Mouse (Mus musculus) cerebellum, adult 11-12 months (tissue): ENCODE data around the gene Chuk.
"Not testable (repeated sequence)": the region's sequence is repeated elsewhere in the genome, so short reads cannot be mapped to it uniquely, and the experiment has no call there.

ENCODE experiments used
- DNase-seq: peaks from one replicate; pipeline ENCODE4 v3.0.0; 2022

Chuk gene

DNA sequence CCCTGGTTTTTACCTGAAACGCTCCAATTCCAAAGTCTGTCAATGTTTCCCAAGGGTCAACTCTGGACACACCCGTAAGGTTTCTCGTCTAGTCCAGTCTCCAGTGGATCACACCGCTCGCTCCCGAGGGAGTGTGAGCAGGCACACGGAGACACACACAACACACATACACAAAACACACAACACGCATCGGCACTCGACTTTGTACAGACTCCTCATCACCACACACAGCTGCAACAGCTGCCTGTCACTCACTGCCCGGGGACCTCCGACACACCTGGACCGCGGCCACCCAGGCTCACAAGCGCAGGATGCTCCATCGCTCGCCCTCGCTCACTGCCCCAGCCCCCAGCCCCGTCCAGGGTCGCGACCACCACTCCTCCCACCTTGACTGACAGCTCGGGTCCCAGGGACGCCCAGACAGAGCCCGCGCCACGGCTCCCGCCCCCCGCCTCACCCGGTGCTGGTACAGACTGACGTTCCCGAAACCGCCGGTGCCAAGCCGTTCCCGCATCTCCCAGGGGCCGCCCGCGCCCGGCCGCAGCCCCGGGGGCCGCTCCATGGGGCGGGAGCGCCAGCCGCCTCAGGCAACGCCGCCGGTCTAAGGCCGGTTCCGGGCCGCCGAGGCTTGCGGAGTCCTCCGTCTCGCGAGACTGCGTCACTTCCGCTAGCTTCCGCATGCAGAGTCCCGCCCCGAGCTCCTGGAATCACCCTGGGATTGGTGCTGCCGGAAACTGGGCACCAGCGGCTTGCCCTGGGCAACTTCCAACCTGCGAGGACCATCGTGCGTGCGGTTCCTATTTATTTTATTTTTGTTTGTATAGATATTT, at the start of gene Chuk:
TSS of gene Chuk (minus strand) at position 650 of the 830 bp plus-strand sequence.
- DNase-seq = peak; percentile 93

DNA sequence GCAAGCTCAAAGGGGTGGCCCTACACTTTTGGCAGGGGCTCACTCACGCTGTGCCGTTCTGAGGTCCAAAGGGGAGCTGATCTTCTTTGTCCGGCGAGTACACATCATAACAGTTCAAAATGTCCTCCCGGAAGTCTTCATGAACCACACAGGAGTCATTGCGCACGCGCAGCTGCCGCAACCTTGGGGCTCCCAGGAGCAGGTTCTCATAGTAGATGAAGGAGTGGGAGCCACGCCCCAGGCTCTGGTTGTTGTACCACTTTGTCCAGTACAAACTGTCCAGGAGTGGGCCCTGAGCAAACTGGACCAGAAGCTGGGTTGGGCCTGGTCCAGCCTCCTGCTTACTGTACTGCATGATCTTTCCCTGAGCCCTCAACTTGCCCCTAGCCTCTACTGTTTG, 49.7 kb upstream of the Chuk start:
- DNase-seq = no peak

DNA sequence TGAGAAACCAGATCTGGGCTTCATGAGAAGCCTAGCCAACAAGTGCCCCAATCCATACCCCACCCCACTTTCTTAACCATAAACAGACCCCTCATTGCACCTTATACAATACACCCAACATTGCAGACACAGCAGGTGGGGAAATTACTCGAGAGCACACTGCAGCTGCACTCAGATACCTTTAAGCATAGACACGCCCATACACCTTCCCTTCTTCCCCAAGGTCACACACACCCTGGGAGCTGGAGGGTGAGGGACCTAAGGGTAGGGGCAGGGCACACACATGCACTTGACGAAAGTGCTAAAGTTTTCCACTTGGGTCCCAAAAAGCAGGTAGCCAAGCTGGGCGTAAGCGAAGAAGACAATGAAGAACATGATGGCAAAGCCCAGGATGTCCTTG, 46.5 kb upstream of the Chuk start:
- DNase-seq = no peak

DNA sequence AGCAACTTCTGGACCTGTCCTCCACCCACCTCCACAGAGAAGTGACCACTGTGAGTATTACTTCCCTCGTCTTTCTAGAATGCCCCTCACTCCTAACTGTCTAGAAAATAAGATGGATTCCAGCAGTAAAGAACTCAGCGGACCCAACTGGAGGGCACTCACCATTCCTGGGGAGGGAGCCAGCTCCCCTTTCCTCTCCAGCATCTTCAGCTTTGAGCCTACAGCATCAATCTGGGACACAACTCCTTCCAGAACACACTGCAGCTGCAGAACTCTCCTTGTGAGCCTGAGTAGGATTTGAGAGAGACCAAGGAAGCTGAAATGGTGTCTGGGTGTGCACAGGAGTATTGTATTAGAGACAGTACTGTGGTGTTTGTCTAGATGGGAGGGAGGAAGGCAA, 41.7 kb upstream of the Chuk start:
- DNase-seq = no peak

DNA sequence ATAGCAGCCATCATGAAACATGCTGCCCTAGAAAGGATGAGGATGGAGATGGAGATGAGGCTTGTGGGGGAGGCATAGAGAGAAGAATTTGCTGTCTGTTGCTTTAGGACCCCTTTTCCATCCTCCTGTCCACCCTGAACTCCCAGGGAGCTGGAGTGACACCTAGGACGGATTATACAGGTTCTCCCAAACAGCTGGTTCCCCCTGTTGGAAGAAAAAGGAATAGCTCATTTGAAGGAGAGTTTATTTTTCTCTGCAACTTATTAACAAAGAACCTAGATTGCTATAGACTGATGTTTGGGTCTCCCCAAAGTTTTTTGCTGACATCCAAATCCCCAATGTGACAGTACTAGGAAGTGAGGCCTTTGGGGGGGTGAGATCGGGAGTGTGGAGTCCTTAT, 41.1 kb upstream of the Chuk start:
- DNase-seq = no peak

DNA sequence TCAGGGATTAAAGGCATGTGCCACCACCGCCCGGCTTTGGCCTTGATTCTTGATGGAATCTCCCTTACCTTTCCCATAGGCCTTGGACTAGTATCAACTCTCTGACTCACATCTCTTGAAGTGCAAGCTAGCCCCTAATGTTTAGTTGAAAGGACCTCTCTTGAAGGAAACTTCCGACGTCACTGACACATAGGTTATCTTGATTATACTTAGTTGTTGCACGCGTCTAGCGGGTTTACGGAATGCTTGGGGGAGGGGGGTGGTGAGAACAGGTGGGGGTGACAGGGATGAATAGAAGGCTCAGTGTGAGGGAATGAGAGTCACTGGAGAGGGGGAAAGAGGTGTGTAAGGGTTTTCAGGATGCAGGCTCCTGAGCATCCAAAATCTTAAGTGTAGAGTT, 39.7 kb upstream of the Chuk start:
- no peak for DNase-seq

DNA sequence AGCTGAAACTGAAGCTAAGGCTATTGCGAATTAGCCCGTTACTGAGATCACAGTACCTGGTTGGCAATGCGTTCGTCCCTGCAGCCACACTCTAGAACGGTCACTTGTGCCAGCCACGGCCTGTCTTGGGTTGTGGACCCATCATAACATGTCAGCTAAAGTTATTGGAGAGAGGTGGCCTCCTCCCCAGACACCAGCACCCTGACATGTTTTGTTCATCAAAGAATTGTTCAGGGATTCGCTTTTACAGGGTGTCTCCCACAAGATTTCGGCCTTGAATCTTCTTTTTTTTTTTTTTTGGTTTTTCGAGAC, 39.2 kb upstream of the Chuk start:
- DNase-seq = no peak

DNA sequence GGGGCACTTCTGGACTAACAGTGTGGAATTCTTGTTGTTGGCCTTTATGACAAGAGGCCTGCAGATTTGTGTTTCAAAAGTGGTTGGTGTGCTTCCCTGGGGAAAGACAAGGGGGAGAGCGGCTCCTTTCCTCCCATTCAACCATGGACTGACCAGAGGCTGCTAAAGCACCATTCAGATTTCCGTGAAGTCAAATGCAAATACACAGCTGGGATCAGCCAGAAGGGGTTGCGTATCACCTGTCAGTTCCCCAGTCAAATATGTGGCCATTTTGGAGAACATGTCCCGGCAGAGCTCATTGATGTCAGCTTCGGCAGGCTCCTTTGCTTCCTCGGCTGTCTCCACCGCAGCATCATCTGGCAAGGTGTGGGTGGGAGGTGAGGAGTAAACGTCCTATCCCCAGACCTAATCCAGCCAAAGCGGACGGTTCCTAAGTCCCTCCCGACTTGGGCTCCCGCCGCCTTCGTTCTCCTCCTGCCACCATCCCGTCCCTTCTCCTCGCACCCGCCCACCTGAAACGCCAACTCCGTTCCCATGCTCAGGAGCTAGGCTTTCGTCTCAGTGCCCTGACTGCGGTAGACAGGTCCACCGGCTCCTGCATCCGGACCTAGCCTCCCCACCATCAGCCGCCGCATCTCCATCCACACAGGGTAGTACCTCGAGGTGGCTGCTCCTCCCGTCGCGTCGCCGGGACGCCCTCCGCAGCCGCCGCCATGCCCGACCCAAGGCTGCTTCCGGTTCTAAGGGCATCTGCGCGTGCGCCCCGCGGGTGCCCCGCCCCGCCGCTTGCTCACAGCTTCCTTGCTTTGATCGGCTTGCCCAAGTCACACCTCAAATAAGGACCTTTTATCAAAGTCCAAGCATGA, 38.7 kb upstream of the Chuk start, which contains the start of gene Bloc1s2:
TSS of gene Bloc1s2 (minus strand) at position 745 of the 866 bp plus-strand sequence.
- peak; percentile 89 for DNase-seq

DNA sequence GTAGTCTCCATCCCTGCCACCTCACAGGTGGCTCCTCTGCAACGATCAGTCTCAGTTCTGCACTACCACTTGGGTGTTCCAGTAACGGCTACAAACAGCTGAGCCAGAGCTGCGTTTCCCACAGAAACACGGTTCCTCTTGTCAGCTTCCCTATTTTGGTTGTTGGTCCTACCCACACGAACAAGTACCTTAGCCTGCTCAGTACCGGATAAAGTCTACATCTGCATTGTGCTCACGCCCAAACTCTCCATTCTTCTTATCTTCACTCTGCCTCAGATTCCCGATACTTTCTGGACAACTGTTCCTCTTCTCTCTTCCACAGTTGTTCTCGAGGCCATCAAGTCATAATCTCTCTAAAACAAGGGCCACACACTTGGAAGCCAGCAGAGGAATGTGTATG, 37.1 kb upstream of the Chuk start:
- no peak for DNase-seq

DNA sequence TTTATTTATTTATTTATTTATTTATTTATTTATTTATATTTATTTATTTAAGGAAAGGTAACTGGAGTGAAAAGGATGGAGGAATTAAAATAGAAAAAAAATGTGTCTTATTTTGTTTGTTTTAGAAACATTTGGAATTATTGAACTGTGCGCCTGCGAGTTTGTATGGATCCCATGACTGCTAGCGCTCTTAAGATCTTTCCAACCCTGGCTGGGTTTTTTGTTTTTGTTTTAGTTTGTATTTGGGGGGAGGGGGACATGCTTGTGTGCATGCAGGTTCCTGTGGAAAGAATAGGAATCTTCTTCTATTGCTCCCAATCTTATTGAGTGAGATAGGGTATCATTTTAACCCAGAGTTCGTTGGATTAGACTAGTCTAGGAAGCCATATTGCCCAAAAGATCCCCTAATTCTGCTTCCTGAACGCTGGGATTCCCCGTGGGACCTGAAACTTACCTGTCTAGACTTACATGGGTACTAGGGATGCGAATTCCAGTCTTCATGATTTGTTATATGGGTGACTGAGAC, 28.7 kb upstream of the Chuk start:
- no peak for DNase-seq

DNA sequence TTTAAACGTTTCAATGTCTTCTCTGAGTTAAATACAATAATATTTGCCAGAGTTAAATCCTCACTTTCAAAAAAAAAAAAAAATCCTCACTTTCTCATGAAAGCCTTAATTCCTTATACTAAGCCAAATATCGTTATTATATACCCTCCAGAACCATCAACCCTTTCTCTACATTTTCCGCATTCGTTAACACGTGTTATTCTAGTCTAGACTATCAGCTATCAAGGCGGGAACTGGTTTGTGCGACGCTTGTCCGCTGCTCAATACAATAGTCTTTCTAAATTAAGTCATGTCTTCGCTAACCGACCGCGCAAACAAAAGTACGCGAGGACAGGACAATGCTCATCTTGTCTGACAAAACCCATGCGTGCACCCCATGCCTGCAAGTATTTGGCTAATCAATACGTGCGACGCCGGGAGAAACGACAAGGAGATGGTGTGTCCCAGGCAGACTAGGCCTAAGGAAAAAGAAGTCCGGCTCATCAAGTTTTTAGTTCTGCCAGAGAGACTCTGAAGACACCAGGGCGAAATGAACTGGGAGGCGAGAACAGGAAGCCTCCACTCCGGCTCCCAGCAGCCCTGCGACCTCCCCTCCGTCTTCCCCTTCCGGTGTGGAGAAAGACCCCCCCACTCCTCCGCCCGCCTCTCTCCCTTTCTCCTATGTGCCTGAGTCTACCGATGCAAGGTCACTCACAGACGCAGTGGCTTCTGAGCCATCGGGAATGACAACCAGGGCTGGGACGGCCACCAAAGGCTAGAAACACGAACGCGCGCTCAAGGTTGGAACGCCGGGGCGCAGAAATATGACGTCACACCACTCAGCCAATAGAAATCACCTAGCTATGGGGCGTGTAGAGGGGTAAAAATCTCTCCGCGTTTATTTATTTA, 28.0 kb upstream of the Chuk start, which contains the start of gene Cwf19l1:
TSS of gene Cwf19l1 (minus strand) at position 805 of the 888 bp plus-strand sequence.
- DNase-seq = peak; percentile 89

DNA sequence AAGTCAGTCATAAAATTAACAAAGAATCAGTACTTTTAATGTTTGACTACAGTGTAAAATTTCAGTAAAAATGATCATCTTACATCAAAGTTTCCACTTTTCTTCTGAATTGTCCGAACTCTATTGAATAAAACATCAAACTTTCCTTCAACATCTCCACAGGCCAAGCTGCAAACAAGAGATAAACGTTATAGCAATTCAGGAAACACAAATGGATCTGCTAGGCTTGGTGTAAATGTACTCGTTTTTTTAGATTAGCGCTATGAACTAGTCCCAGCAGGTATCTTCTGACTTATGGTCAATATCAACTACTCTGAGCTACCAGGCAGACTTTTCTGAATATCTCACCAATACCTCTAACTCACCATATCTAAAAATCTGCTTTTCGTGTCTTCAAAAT, 25.6 kb upstream of the Chuk start:
- DNase-seq = no peak

DNA sequence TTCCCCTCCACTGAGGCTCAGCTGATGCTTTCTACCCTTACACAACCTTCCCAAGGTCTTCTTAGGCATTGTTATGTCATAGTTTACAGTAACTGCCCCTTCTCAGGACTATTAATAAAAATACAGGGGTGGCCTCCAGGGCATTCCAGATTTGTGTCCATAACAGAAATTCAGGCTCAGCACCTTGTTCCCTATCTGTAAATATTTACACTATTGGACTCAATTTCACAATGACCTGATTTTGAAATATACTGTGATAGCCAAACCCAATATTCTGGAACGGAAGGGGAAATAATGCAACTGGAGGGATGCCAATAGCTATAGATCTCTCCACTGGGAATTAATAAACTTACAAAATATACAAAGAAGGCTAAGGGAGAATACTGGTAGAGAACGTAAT, 21.3 kb upstream of the Chuk start:
- DNase-seq = no peak

DNA sequence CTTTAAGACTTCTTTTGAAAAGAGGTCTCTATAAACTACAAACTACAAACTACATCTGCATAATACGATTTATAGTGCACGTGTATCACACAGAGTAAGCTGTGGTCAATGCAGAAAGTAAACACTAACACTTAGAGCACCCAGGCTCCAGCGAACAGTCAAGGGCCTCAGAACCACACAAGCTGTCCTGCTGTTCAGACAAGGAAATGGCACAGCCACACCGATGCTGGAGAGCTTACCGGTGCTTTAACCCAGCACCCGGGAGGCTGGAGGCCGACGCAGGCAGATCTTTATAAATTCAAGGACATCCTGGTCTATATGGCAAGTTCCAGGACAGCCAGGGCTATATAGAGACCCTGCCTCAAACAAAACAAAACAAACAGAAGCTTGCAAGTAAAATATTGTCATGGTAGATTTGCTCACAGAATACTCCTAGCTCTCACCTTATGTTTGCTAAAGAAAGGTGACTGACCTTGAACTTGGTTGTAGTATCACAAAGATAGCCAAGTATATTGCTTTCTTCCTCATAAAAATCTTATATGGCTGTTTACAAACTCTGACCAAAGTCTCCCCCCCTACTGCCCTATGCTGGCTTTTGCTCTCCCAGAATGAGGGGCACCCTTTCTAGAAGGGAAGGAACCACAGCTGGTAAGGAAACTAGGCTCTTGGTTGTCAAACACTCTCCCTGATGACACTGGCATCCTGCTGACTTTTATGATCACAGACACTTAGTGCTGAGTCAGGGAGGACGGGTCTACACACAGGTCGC, 20.6 kb upstream of the Chuk start:
- DNase-seq = no peak

DNA sequence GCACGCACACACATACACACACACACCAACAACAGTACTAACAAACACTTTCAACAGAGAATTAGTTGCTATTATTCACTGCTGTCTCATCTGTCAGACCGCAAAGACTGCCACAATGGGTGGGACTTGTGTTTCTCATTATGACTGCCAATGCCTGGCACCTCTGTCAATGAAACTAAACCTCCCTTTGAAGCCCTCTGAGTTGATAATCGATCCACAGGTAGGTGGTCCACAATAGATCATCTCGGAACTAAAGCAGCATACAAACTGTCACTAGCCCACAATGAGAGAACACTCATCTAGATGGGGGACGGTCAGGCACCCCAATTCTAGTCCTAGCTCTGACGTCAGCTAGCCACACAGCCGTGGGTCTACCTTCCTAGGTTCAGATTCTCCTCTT, 13.9 kb upstream of the Chuk start:
- DNase-seq = no peak

DNA sequence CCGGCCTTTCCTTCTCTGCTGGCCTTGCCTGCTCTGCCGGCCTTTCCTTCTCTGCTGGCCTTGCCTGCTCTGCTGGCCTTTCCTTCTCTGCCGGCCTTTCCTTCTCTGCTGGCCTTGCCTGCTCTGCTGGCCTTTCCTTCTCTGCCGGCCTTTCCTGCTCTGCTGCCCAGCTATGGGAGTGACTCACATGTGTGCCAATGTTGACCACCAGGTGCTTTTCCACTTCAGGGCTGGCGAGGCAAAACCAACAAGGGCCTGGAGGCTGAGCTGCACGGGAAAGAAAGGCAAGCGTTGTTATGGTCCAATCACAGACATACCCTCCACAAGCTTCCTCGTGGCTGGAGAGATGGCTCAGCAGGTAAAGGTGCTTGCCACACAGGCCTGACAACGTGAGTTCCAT, 13.4 kb upstream of the Chuk start:
- not testable (repeated sequence) for DNase-seq

DNA sequence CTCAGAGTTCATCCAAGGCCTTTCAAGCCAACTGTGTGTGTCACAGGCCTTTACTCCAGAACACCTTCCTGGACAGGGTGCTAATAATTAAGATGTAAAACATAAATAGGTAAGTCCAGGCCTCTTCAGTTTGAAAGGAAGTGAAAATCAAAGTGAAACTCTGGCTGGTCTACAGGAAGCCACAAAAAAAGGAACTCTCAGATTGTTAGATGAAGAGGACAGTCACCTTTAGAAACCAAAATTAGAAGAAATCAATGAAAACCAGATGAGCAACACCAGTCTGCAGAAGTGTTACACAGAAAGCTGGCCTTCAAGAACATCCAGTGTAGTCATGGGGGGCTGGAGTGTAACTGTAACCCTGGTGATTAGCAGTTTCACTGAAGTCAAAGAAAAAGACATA, 10.5 kb upstream of the Chuk start:
- no peak for DNase-seq

DNA sequence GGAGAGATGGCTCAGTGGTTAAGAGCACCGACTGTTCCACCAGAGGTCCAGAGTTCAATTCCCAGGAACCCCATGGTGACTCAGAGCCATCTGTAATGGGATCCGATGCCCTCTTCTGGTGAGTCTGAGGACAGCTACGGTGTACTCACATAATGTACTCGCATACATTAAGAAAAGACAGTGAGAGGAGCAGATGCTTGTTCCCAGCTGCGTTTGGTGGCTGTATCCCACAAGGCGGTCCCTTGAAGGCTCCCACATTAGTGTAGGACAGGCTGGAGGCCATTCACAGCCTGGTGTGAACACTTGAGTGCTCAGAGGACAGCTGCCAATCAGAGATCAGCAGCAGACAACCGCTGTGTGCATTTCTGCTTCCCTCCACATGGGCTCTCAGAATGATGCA, 4.4 kb upstream of the Chuk start:
- DNase-seq = no peak

DNA sequence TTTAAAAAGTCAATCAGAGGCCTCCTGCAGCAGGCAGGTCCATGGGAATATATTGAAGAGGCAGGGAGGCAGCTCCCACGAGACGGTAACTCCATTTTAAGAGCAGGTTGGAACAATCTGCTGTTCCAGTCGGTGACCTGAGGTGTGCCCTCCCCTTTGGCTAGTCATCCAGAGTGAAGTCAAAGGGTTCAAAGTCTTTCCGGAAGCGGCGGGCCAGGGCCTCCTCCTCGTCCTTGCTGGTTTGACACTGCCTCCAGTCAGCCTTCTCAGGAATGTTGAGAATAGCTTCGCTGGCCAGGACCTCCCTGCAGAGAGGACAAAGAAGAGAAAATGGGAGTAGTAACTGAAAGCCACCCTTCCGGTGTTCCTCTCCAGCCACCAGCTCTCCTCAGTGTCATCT, 3.1 kb upstream of the Chuk start:
- no peak for DNase-seq

DNA sequence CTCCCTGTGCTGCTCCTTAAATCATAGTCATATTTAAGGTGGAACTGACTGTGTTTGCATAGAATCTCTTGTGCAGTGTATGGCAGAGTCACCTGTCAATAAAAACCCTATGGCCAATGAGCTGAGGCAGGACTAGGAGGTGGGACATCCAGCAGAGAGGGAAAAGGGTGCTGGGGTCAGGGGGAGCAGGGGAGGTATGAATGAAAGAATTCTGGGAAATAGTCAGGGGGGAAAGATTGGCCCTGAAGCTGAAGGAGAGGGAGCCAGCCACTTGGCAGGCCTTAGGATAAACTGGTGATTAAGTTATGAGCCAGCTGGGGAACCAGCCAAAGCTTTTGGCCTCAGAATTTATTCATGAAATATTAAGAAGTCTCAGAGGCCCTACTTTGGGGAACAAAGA, 1.7 kb upstream of the Chuk start:
- peak; percentile 21 for DNase-seq

DNA sequence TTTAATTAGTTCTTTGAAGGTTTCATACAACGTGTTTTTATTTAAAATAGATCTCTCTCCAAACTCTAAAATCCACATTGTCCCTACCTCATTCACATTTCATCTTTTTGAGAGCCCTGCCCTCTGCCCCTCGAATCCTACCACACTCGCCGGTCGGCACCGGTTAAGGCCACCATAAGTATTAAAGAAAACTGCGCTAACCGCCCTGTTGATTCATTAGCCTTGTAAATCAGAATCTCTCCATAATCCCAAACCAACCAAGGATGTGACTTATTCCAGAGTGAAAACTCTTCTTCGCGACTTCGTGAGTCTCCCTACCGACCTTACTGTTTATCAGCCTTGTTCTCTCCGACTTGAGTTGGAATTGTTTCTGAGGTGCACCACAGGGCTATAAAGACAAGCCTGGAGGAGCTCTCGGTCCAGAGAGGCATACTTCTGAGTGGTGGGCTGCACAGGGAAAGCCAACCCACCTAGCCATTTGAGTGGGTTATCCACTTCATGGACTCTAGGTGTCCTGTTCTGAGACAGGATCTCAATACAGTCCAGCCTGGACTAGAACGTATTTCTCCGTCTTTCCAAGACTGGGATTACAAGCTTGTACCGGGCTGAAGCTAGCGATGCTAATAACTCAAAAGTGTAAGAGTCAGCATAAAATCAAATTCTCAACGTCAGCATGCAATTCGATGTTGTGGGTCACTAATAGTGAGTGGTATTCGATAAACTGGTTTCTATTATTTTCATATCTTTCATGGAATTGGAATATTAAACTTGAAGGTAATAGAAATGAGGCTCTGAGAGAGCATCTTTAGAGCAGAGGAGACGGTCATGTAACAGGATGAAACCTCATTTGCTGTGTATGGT, 611 bp upstream of the Chuk start:
- DNase-seq = peak; percentile 15
